Mouse (Mus musculus) ovary, postnatal 36 days (tissue): ENCODE results near the gene Cypt1.

Source experiments
- DNase-seq: peaks from one replicate; pipeline ENCODE4 v3.0.0; 2022; ENCODE audit warnings: low spot score, mixed read lengths

Gene Cypt1

DNA sequence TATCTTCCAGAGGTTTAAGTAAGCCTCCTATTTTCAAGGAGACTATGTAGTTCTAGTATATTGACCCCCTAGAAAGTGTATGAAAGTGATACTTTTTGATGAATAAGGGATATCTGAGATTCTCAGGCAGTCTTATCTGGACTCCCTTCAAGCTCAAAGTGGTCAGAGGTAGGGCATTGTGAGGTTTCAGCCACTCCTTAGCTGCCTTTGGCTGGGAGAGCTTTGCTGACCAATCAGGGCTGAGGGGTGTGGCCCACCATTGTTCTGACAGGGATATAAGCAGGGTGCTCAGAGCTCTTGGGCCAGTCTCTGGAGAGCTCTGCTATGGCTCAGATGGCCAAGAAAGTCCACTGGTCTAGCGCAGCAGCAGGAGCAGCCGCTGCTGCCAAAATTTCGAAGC lies at the start of gene Cypt1:
Cypt1 (plus strand) TSS at position 301 of the 400 bp plus-strand sequence.
- no peak for DNase-seq

- no peak for DNase-seq
Measured at GRCm38 (mm10) chrX:16546806-16547205, 24.1 kb downstream of the Cypt1 start.

DNA sequence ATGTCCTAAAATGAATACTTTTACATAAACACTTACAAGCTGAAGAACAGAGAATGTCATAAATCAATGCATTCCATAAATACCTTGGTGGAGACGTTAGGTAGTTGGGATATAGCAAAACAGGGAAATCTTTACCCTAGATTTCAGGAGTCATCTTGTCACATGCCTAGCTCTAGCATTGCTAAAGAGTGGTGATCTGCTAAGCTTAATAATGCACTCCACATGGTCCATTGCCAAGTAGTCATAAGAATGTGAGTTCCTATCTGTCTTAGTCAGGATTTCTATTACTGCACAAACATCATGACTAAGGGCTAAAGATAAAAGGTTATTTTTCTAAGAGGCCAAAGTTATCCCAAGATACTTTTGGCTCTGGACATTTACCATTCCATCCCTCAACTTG lies 34.4 kb downstream of the Cypt1 start:
- DNase-seq: no peak

GRCm38 (mm10) chrX:16558501-16558900 lies 35.8 kb downstream of the Cypt1 start:
- DNase-seq: no peak
